ENCODE assay signal across 11 mouse cellular contexts in the genomic region with DNA sequence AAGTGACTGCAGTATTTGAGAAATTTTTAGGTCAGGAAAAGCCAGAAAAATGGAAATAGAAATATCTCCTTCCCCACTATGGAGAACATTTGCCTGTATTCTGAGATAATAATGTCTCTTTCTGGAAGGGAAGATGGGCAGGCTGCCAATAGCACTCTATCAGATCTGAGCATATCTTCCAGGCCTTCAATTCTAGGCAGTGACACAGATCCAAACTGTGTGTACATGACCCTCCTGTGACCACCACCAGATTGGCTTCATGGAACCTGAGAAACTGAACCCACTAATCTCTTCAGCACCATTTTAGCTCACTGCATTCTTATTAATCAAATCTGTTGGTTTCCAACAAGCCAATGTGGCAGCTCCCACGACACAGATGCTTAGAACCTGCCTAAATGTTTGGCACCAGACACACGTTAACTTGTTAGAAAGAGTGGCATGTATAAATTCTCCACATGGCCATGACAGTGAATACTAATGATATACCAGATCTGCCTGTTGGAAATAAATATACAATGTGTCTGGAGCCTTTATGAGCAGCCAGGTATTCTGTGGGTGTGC. TPM values are rescaled to one million over a fixed set of nuclear protein-coding genes. Genes with fewer than 3 reads are reported as not detected.
DNase-seq lines count a peak whose midpoint lies in the region; ATAC-seq lines count a peak whose summit lies in the region.
"Had no signal": no experiment of that assay in that cellular context is flagged by ENCODE, and none has a peak within 500 bp of the region (broad histone marks: within the 10 kb centered on the region; RNA-seq: fewer than 3 reads in every experiment).

No protein-coding gene starts in this region.

- 73% methylated on average over 2 of the region's 2 CpGs for WGBS in kidney, embryonic 16.5 days

- no peak overlapping the region for H3K4me3 ChIP-seq in kidney, embryonic 16.5 days (ENCODE audit: low read length)
- H3K4me3 ChIP-seq: heart, embryonic 10.5 days; hindbrain, embryonic 13.5 days; kidney, embryonic 15.5 days; limb, embryonic 15.5 days had no signal

- no peak overlapping the region for H3K4me2 ChIP-seq in kidney, embryonic 16.5 days (replicated peaks; ENCODE audit: low read depth, low read length)
- H3K4me2 ChIP-seq: hindbrain, embryonic 13.5 days; kidney, embryonic 15.5 days; limb, embryonic 15.5 days had no signal

- H3K27me3 ChIP-seq in kidney, embryonic 16.5 days (ENCODE audit: insufficient read depth, low read length) = no peaks in the 10 kb centered on the region
- H3K27me3 ChIP-seq: hindbrain, embryonic 13.5 days; kidney, embryonic 15.5 days; limb, embryonic 15.5 days had no signal

- peak; percentile 22 for DNase-seq in left cerebral cortex, adult 11 months (ENCODE audit: low spot score)
- DNase-seq in left cerebral cortex, postnatal 4 days = no peak
- peak; percentile 5 to 10 for DNase-seq in frontal cortex, postnatal 25 days (ENCODE audit: low spot score in 2 of 2)
- peak; percentile 70 to 73 for DNase-seq in layer of hippocampus, postnatal 36 days
- DNase-seq in right cerebral cortex, postnatal 36 days (ENCODE audit: low spot score in 2 of 2) = peak; percentile 5 to 16
- no peak for DNase-seq in cerebellum, adult 9-11 months

- no peak overlapping the region for H3K9ac ChIP-seq in kidney, embryonic 16.5 days (replicated peaks; ENCODE audit: low read length)
- H3K9ac ChIP-seq: hindbrain, embryonic 13.5 days; kidney, embryonic 15.5 days; limb, embryonic 15.5 days had no signal

- no peaks in the 10 kb centered on the region for H3K36me3 ChIP-seq in kidney, embryonic 16.5 days (ENCODE audit: insufficient read depth, low read length)
- H3K36me3 ChIP-seq: heart, embryonic 10.5 days; hindbrain, embryonic 13.5 days; kidney, embryonic 15.5 days; limb, embryonic 15.5 days had no signal

- intact Hi-C loops in left cerebral cortex, postnatal 4 days (cut with DNase I) = no loop called here

- ATAC-seq in kidney, embryonic 16.5 days (ENCODE audit: low FRiP score, low TSS enrichment) = no peak

- H3K27ac ChIP-seq in kidney, embryonic 16.5 days (ENCODE audit: low read length) = no peak overlapping the region
- H3K27ac ChIP-seq: heart, embryonic 10.5 days; hindbrain, embryonic 13.5 days; kidney, embryonic 15.5 days; limb, embryonic 15.5 days had no signal

- no peaks in the 10 kb centered on the region for H3K9me3 ChIP-seq in kidney, embryonic 16.5 days (ENCODE audit: low read length)
- H3K9me3 ChIP-seq: heart, embryonic 10.5 days; hindbrain, embryonic 13.5 days; kidney, embryonic 15.5 days; limb, embryonic 15.5 days had no signal

- H3K4me1 ChIP-seq in kidney, embryonic 16.5 days (ENCODE audit: insufficient read depth, low read length) = no peaks in the 10 kb centered on the region
- H3K4me1 ChIP-seq: heart, embryonic 10.5 days; hindbrain, embryonic 13.5 days; kidney, embryonic 15.5 days; limb, embryonic 15.5 days had no signal

RNA-seq across cellular contexts. Expression of a gene that starts 12.5 kb away (rescaled TPM):
- not detected for total RNA-seq in left cerebral cortex, postnatal 4 days (2021)
- total RNA-seq in layer of hippocampus, postnatal 36 days (2021) = not detected
- not detected in 2 replicates for polyA plus RNA-seq in kidney, embryonic 16.5 days (2015; fragmentation: Nextera tagmentation; extraction: Ambion mirVana)
- polyA plus RNA-seq: heart, embryonic 10.5 days; hindbrain, embryonic 13.5 days; kidney, embryonic 15.5 days; limb, embryonic 15.5 days had no signal

RNA-seq across cellular contexts. Expression of a gene that starts 38.8 kb away (rescaled TPM):
- not detected for total RNA-seq in left cerebral cortex, postnatal 4 days (2021)
- total RNA-seq in layer of hippocampus, postnatal 36 days (2021) = not detected
- polyA plus RNA-seq in kidney, embryonic 16.5 days (2015; fragmentation: Nextera tagmentation; extraction: Ambion mirVana) = not detected in 2 replicates
- polyA plus RNA-seq: heart, embryonic 10.5 days; hindbrain, embryonic 13.5 days; kidney, embryonic 15.5 days; limb, embryonic 15.5 days had no signal

RNA-seq across cellular contexts. Expression of a gene that starts 42.7 kb away (rescaled TPM):
- total RNA-seq in left cerebral cortex, postnatal 4 days (2021) = not detected
- not detected for total RNA-seq in layer of hippocampus, postnatal 36 days (2021)
- polyA plus RNA-seq in kidney, embryonic 16.5 days (2015; fragmentation: Nextera tagmentation; extraction: Ambion mirVana) = not detected in 2 replicates
- polyA plus RNA-seq: heart, embryonic 10.5 days; hindbrain, embryonic 13.5 days; kidney, embryonic 15.5 days; limb, embryonic 15.5 days had no signal

RNA-seq across cellular contexts. Expression of a gene that starts 49.6 kb away (rescaled TPM):
- total RNA-seq in left cerebral cortex, postnatal 4 days (2021) = not detected
- not detected for total RNA-seq in layer of hippocampus, postnatal 36 days (2021)
- polyA plus RNA-seq in kidney, embryonic 16.5 days (2015; fragmentation: Nextera tagmentation; extraction: Ambion mirVana) = not detected in 2 replicates
- polyA plus RNA-seq: heart, embryonic 10.5 days; hindbrain, embryonic 13.5 days; kidney, embryonic 15.5 days; limb, embryonic 15.5 days had no signal

RNA-seq across cellular contexts. Expression of a gene that starts 53.2 kb away (rescaled TPM):
- not detected for total RNA-seq in left cerebral cortex, postnatal 4 days (2021)
- total RNA-seq in layer of hippocampus, postnatal 36 days (2021) = not detected
- polyA plus RNA-seq in kidney, embryonic 16.5 days (2015; fragmentation: Nextera tagmentation; extraction: Ambion mirVana) = not detected in 2 replicates
- polyA plus RNA-seq: heart, embryonic 10.5 days; hindbrain, embryonic 13.5 days; kidney, embryonic 15.5 days; limb, embryonic 15.5 days had no signal

Comparison
In these comparisons a context has a peak if more than half of its experiments do, and no peak if none do; other contexts are left out.
1. DNase-seq: peak in left cerebral cortex, adult 11 months (single experiment), frontal cortex, postnatal 25 days (2 of 2), layer of hippocampus, postnatal 36 days (2 of 2) and right cerebral cortex, postnatal 36 days (2 of 2); none in left cerebral cortex, postnatal 4 days (single experiment) and cerebellum, adult 9-11 months (single experiment).